Mouse (Mus musculus): ENCODE results near the gene Igsf8.

- TF ChIP-seq CTCF (IDR thresholded peaks at IDR 0.05; ENCODE audit: low read depth) (no peak), EP300 (IDR thresholded peaks at IDR 0.05; ENCODE audit: low read depth) (no peak)
Observed at GRCm38 (mm10) chr1:172306196-172306595, 44.8 kb downstream of the Igsf8 start.
